10 mouse cellular contexts compared by ENCODE assay signal in the genomic region with DNA sequence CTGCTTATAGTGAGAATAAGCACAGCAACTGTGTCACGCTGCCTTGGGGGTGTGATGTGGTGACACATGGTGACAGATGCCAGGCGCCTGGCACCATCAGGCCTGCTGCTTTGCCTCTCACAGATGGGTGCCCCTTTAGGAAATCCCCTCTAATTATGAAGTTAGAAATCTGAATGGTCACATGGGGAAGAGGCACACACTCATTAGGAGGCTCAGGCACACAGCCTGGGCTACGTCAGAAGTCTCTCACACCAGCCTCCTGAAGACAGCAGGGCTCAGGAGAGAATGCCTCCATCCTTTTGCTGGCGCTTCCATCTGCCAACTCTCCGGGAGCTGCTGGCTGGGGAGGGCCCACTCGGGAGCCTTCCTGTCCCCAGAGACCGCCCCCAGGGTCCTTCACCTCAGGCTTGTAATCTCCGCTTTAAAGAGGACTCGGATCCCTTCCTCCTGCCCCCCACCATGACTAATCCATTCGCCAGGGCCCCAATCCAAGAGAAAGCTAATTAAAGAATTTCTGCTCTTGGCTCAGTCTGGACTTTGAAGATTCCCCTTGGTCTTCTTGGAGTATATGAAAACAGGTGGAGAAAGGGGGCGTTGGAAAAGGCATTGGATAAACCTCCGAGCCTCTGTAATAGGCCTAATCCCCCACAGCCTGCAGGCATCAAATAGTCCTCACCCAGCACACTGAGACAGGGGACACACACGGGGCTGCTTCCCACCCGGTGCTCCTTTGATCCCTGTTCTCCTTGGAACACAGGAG. TPM values are rescaled to one million over a fixed set of nuclear protein-coding genes. Genes with fewer than 3 reads are reported as not detected.
DNase-seq lines count a peak whose midpoint lies in the region; ATAC-seq lines count a peak whose summit lies in the region.
"Had no signal": no experiment of that assay in that cellular context is flagged by ENCODE, and none has a peak within 500 bp of the region (broad histone marks: within the 10 kb centered on the region; RNA-seq: fewer than 3 reads in every experiment).

No protein-coding gene starts in this region.

- peak overlapping the region; percentile 28; the same call in 1 of the 2 replicates for H3K9ac ChIP-seq in heart, embryonic 12.5 days
- no peak overlapping the region for H3K9ac ChIP-seq in midbrain, embryonic 14.5 days (replicated peaks; ENCODE audit: low read length)
- H3K9ac ChIP-seq: lung, embryonic 15.5 days; stomach, embryonic 15.5 days had no signal

- H3K4me1 ChIP-seq in heart, embryonic 12.5 days (replicated peaks) = peaks cover 13% of the 10 kb centered on the region
- peaks cover 47% of the 10 kb centered on the region for H3K4me1 ChIP-seq in midbrain, embryonic 14.5 days (ENCODE audit: control insufficient read depth, insufficient read depth, low read length)

- H3K36me3 ChIP-seq in heart, embryonic 12.5 days = no peaks in the 10 kb centered on the region
- H3K36me3 ChIP-seq in midbrain, embryonic 14.5 days (ENCODE audit: control insufficient read depth, insufficient read depth, low read length) = no peaks in the 10 kb centered on the region
- H3K36me3 ChIP-seq: lung, embryonic 15.5 days; stomach, embryonic 15.5 days had no signal

- no peak for DNase-seq in heart, adult 9 months (ENCODE audit: low spot score in 2 of 2)
- peak; percentile 79 for DNase-seq in brain, adult 2 months (ENCODE audit: low read depth, low spot score)
- DNase-seq in frontal cortex, postnatal 36 days (ENCODE audit: low spot score in 2 of 2) = peak; percentile 60 to 72
- DNase-seq in midbrain, embryonic 14.5 days = peak; percentile 82
- DNase-seq in urinary bladder, postnatal 25 days (ENCODE audit: low spot score) = no peak
- DNase-seq in kidney, postnatal 4 days = no peak
- DNase-seq in urinary bladder, postnatal 14 days (ENCODE audit: low spot score) = no peak

- no peak overlapping the region for H3K27ac ChIP-seq in heart, embryonic 12.5 days (ENCODE audit: poor library complexity, severe bottlenecking)
- H3K27ac ChIP-seq in midbrain, embryonic 14.5 days (replicated peaks; ENCODE audit: low read depth, low read length) = peak overlapping the region; percentile 58
- H3K27ac ChIP-seq: lung, embryonic 15.5 days; stomach, embryonic 15.5 days had no signal

- no peaks in the 10 kb centered on the region for H3K9me3 ChIP-seq in heart, embryonic 12.5 days (replicated peaks)
- no peaks in the 10 kb centered on the region for H3K9me3 ChIP-seq in midbrain, embryonic 14.5 days (ENCODE audit: control insufficient read depth, low read length)
- H3K9me3 ChIP-seq: lung, embryonic 15.5 days; stomach, embryonic 15.5 days had no signal

- H3K27me3 ChIP-seq in heart, embryonic 12.5 days (replicated peaks) = peaks cover 62% of the 10 kb centered on the region
- H3K27me3 ChIP-seq in midbrain, embryonic 14.5 days (ENCODE audit: control insufficient read depth, insufficient read depth, low read length) = peaks cover 17% of the 10 kb centered on the region

- 33% methylated on average over 14 of the region's 14 CpGs for WGBS in heart, embryonic 12.5 days
- WGBS in midbrain, embryonic 14.5 days = 10% methylated on average over 14 of the region's 14 CpGs

- H3K4me3 ChIP-seq in heart, embryonic 12.5 days = no peak overlapping the region
- no peak overlapping the region for H3K4me3 ChIP-seq in midbrain, embryonic 14.5 days (replicated peaks; ENCODE audit: low read depth, low read length)
- H3K4me3 ChIP-seq: lung, embryonic 15.5 days; stomach, embryonic 15.5 days had no signal

- H3K4me2 ChIP-seq in heart, embryonic 12.5 days = no peak overlapping the region
- 0 out of 2 replicates have a peak overlapping the region, but pooled peaks have one; percentile 5 for H3K4me2 ChIP-seq in midbrain, embryonic 14.5 days (ENCODE audit: low read length)
- H3K4me2 ChIP-seq: lung, embryonic 15.5 days; stomach, embryonic 15.5 days had no signal

- 0 out of 2 replicates have a peak, but pooled peaks have one; percentile 15 for ATAC-seq in heart, embryonic 12.5 days (ENCODE audit: insufficient number of reproducible peaks, low FRiP score)
- ATAC-seq in midbrain, embryonic 14.5 days (ENCODE audit: low FRiP score, low TSS enrichment) = peak; percentile 73

RNA-seq across cellular contexts. Expression of gene Flrt1, which starts 22.3 kb away (rescaled TPM):
- polyA plus RNA-seq in heart, embryonic 12.5 days (2016; fragmentation: Nextera tagmentation; extraction: Ambion mirVana) = 0.81 and 0.87 TPM in 2 replicates
- polyA plus RNA-seq in midbrain, embryonic 14.5 days (2014; fragmentation: Nextera tagmentation; extraction: Ambion mirVana) = 7.0 and 10.2 TPM in 2 replicates

RNA-seq across cellular contexts. Expression of gene Macrod1, which starts 26.6 kb away (rescaled TPM):
- polyA plus RNA-seq in heart, embryonic 12.5 days (2016; fragmentation: Nextera tagmentation; extraction: Ambion mirVana) = 29.0 and 30.0 TPM in 2 replicates
- 3.4 and 3.9 TPM in 2 replicates for polyA plus RNA-seq in midbrain, embryonic 14.5 days (2014; fragmentation: Nextera tagmentation; extraction: Ambion mirVana)

RNA-seq across cellular contexts. Expression of gene Stip1, which starts 43.4 kb away (rescaled TPM):
- polyA plus RNA-seq in heart, embryonic 12.5 days (2016; fragmentation: Nextera tagmentation; extraction: Ambion mirVana) = 228 and 236 TPM in 2 replicates
- 180 and 217 TPM in 2 replicates for polyA plus RNA-seq in midbrain, embryonic 14.5 days (2014; fragmentation: Nextera tagmentation; extraction: Ambion mirVana)

Comparison
In these comparisons a context has a peak if more than half of its experiments do, and no peak if none do; other contexts are left out.
1. DNase-seq: peak in brain, adult 2 months (single experiment), frontal cortex, postnatal 36 days (2 of 2) and midbrain, embryonic 14.5 days (single experiment); none in heart, adult 9 months (0 of 2), urinary bladder, postnatal 25 days (single experiment), kidney, postnatal 4 days (0 of 2) and urinary bladder, postnatal 14 days (single experiment).